In genomic region chr8:46742691-46743082, GRCm38 (mm10) we compare ENCODE assay signal across 17 mouse cellular contexts. TPM values are rescaled to one million over a fixed set of nuclear protein-coding genes. Genes with fewer than 3 reads are reported as not detected.
A peak's percentile ranks its signal among the peaks of the same experiment; 100 is the strongest.
DNase-seq lines count a peak whose midpoint lies in the region; ATAC-seq and TF ChIP-seq lines count a peak whose summit lies in the region.
"Had no signal": no experiment of that assay in that cellular context is flagged by ENCODE, and none has a peak within 500 bp of the region (broad histone marks: within the 10 kb centered on the region; RNA-seq: fewer than 3 reads in every experiment).

No protein-coding gene starts in this region.

- no peak overlapping the region for H3ac ChIP-seq in myocyte (ENCODE audit: control insufficient read depth, insufficient read length)

- no peaks in the 10 kb centered on the region for H3K27me3 ChIP-seq in liver, adult 2 months (ENCODE audit: control insufficient read depth, insufficient read depth, low read length)
- no peaks in the 10 kb centered on the region for H3K27me3 ChIP-seq in liver, embryonic 11.5 days (replicated peaks; ENCODE audit: control insufficient read depth, insufficient read depth, low read length)
- H3K27me3 ChIP-seq in myocyte (ENCODE audit: control insufficient read depth, insufficient read depth, insufficient read length) = no peaks in the 10 kb centered on the region
- H3K27me3 ChIP-seq: embryonic facial prominence, embryonic 15.5 days; forebrain, embryonic 15.5 days had no signal

- DNase-seq in heart, adult 11 months = peak; percentile 68
- DNase-seq in heart, adult 8-10 months (ENCODE audit: low spot score) = no peak
- DNase-seq in liver, adult 2 months (ENCODE audit: extremely low read depth, low read depth, low spot score) = peak; percentile 79
- DNase-seq in liver, embryonic 11.5 days (ENCODE audit: low spot score) = no peak
- DNase-seq in c-Kit-positive CD71-positive TER-119-positive erythroid progenitor cells, embryonic 14.5 days (ENCODE audit: low spot score) = no peak
- DNase-seq: cerebellum, adult 11-12 months; gastrocnemius, postnatal 25 days; spleen, adult 18-20 months; thymus, adult 18-20 months had no signal

- no peak for ATAC-seq in liver, embryonic 11.5 days (replicated peaks; ENCODE audit: low FRiP score)
- no peak for ATAC-seq in inflammation-experienced regulatory T-cells, adult 6 months
- ATAC-seq: forebrain, embryonic 15.5 days had no signal

- WGBS in liver, adult 2 months = 3% methylated on average over 5 of the region's 5 CpGs
- WGBS in liver, embryonic 11.5 days = 54% methylated on average over 5 of the region's 5 CpGs

- peak overlapping the region; percentile 21; the same call in 1 of the 2 replicates for H3K4me3 ChIP-seq in liver, adult 2 months (ENCODE audit: insufficient read depth, low read depth, low read length)
- no peak overlapping the region for H3K4me3 ChIP-seq in liver, embryonic 11.5 days (ENCODE audit: low read depth, low read length)
- 0 out of 2 replicates have a peak overlapping the region, but pooled peaks have one; percentile 8 for H3K4me3 ChIP-seq in bone marrow macrophage, adult 2 months (ENCODE audit: insufficient read depth, low read length)
- H3K4me3 ChIP-seq in myocyte = no peak overlapping the region

- H3K4me1 ChIP-seq in liver, adult 2 months (ENCODE audit: control insufficient read depth, insufficient read depth, low read length) = peaks cover 23% of the 10 kb centered on the region
- H3K4me1 ChIP-seq in liver, embryonic 11.5 days (replicated peaks; ENCODE audit: control insufficient read depth, insufficient read depth, low read length) = peaks cover 29% of the 10 kb centered on the region
- H3K4me1 ChIP-seq in bone marrow macrophage, adult 2 months (ENCODE audit: control insufficient read depth, insufficient read depth, low read length) = peaks cover 31% of the 10 kb centered on the region

- TF ChIP-seq CTCF in liver, adult 2 months (IDR thresholded peaks at IDR 0.05; ENCODE audit: low read depth, low read length) = no peak
- no peak for TF ChIP-seq CTCF in bone marrow macrophage, adult 2 months (IDR thresholded peaks at IDR 0.05; ENCODE audit: low read depth, low read length)

- H3K79me2 ChIP-seq in liver, adult 2 months (ENCODE audit: control insufficient read depth, insufficient read depth, low read length) = peaks cover 48% of the 10 kb centered on the region
- peaks cover 73% of the 10 kb centered on the region for H3K79me2 ChIP-seq in myocyte (ENCODE audit: control insufficient read depth, insufficient read depth)

- no peak for TF ChIP-seq POLR2A in liver, adult 2 months (IDR thresholded peaks at IDR 0.05; ENCODE audit: extremely low read depth, insufficient read depth, low read length)
- no peak for TF ChIP-seq POLR2A in bone marrow macrophage, adult 2 months (IDR thresholded peaks at IDR 0.05; ENCODE audit: borderline replicate concordance, low read depth, low read length)
- no peak for TF ChIP-seq POLR2A in myocyte (IDR thresholded peaks at IDR 0.05; ENCODE audit: insufficient read length, low read depth)

- H3K9ac ChIP-seq in liver, adult 2 months (ENCODE audit: low read depth, low read length) = peak overlapping the region; percentile 55
- H3K9ac ChIP-seq in liver, embryonic 11.5 days (ENCODE audit: low read depth, low read length) = no peak overlapping the region
- H3K9ac ChIP-seq: embryonic facial prominence, embryonic 15.5 days; forebrain, embryonic 15.5 days had no signal

- H3K36me3 ChIP-seq in liver, adult 2 months (ENCODE audit: control insufficient read depth, insufficient read depth, low read length) = peaks cover 4% of the 10 kb centered on the region; the same call in 1 of the 2 replicates
- no peaks in the 10 kb centered on the region for H3K36me3 ChIP-seq in liver, embryonic 11.5 days (ENCODE audit: control insufficient read depth, insufficient read depth, low read length)
- H3K36me3 ChIP-seq in myocyte (ENCODE audit: control insufficient read depth, insufficient read depth) = no peaks in the 10 kb centered on the region
- H3K36me3 ChIP-seq: embryonic facial prominence, embryonic 15.5 days; forebrain, embryonic 15.5 days; hindbrain, embryonic 10.5 days; midbrain, embryonic 10.5 days had no signal

- H3K4me2 ChIP-seq in liver, embryonic 11.5 days = no peak overlapping the region; the same call in 1 of the 2 replicates
- peak overlapping the region; percentile 93 for H3K4me2 ChIP-seq in myocyte (ENCODE audit: low read depth)

- peak overlapping the region; percentile 76 for H3K27ac ChIP-seq in liver, adult 2 months (replicated peaks; ENCODE audit: insufficient read depth, low read depth, low read length)
- no peak overlapping the region for H3K27ac ChIP-seq in liver, embryonic 11.5 days (ENCODE audit: low read depth, low read length)
- H3K27ac ChIP-seq in bone marrow macrophage, adult 2 months (ENCODE audit: insufficient read depth, low read depth, low read length) = no peak overlapping the region
- H3K27ac ChIP-seq: embryonic facial prominence, embryonic 15.5 days; forebrain, embryonic 15.5 days; hindbrain, embryonic 10.5 days; midbrain, embryonic 10.5 days had no signal

- no peaks in the 10 kb centered on the region for H3K9me3 ChIP-seq in liver, embryonic 11.5 days (ENCODE audit: control insufficient read depth, low read length)
- H3K9me3 ChIP-seq: embryonic facial prominence, embryonic 15.5 days; forebrain, embryonic 15.5 days; G1E; hindbrain, embryonic 10.5 days; midbrain, embryonic 10.5 days had no signal

TF ChIP-seq in myocyte, 11 proteins besides CTCF, POLR2A, EP300 and RAD21:
- TF ChIP-seq MAX (IDR thresholded peaks at IDR 0.05; ENCODE audit: low read depth) (no peak), MYOG (IDR thresholded peaks at IDR 0.05; ENCODE audit: control insufficient read depth in 1 of 3, insufficient read depth in 1 of 3, insufficient read length in 2 of 3, low read depth in 2 of 3) (no peak), POLR2AphosphoS2 (IDR thresholded peaks at IDR 0.05; ENCODE audit: insufficient read length, low read depth) (no peak), TCF12 (IDR thresholded peaks at IDR 0.05; ENCODE audit: insufficient read depth, poor library complexity, severe bottlenecking) (no peak), E2F4 (IDR thresholded peaks at IDR 0.05; ENCODE audit: insufficient read depth) (no peak), TCF3 (IDR thresholded peaks at IDR 0.05; ENCODE audit: insufficient read length, low read depth) (no peak), CEBPB (IDR thresholded peaks at IDR 0.05; ENCODE audit: insufficient read depth, poor library complexity, severe bottlenecking) (no peak), USF1 (IDR thresholded peaks at IDR 0.05; ENCODE audit: low read depth) (no peak), SRF (IDR thresholded peaks at IDR 0.05; ENCODE audit: control insufficient read depth, insufficient read length, low read depth) (no peak), MYOD1 (IDR thresholded peaks at IDR 0.05; ENCODE audit: control insufficient read depth in 1 of 3, insufficient read length in 2 of 3, low read depth in 2 of 3) (no peak), REST (IDR thresholded peaks at IDR 0.05; ENCODE audit: insufficient read depth, insufficient read length) (no peak)

RNA-seq across cellular contexts. Expression of gene Irf2, which starts 3.2 kb away (rescaled TPM):
- 10 to 100 TPM; 26.0 to 34.6 (median 27.6) TPM for total RNA-seq in heart, adult 8-10 months (2022)
- 23.4 and 27.3 TPM in 2 replicates for total RNA-seq in liver, adult 2 months (2014; rRNA removed)
- 12.2 and 13.7 TPM in 2 replicates for polyA plus RNA-seq in liver, adult 2 months (2012; rRNA removed)
- polyA plus RNA-seq in liver, embryonic 11.5 days (2014; fragmentation: Nextera tagmentation; extraction: Ambion mirVana) = 17.7 and 19.7 TPM in 2 replicates
- polyA plus RNA-seq in bone marrow macrophage, adult 2 months (2012; ENCODE audit: insufficient read depth, insufficient read length, missing spikeins) = 107 and 110 TPM in 2 replicates
- polyA plus RNA-seq in myocyte (2012; fragmentation: generic; extraction: Trizol) = 8.8 TPM
- polyA plus RNA-seq in inflammation-experienced regulatory T-cells, adult 6 months (2017; shearing (Covaris generic)) = 100 to 1,000 TPM; 228 to 272 (median 245) TPM

Comparison
In these comparisons a context has a peak if more than half of its experiments do, and no peak if none do; other contexts are left out.
1. DNase-seq: peak in heart, adult 11 months (single experiment) and liver, adult 2 months (single experiment); none in heart, adult 8-10 months (single experiment), liver, embryonic 11.5 days (single experiment) and c-Kit-positive CD71-positive TER-119-positive erythroid progenitor cells, embryonic 14.5 days (single experiment).
2. H3K4me3 ChIP-seq: peak in liver, adult 2 months (single experiment) and bone marrow macrophage, adult 2 months (single experiment); none in liver, embryonic 11.5 days (single experiment) and myocyte (single experiment).